Mouse (Mus musculus) olfactory bulb, adult 2 months (tissue): ENCODE results near the gene Dynlrb1.

Experiments
- CTCF ChIP-seq: fragments of 200-500 bp; IDR thresholded peaks from 2 replicates; pipeline ENCODE4 v1.5.1; 2012; ENCODE audit warnings: low read depth, mild to moderate bottlenecking, low read length, moderate library complexity; ENCODE audit not compliant: insufficient read depth
- POLR2A ChIP-seq: fragments of 200-500 bp; IDR thresholded peaks from 2 replicates; pipeline ENCODE4 v1.6.1; 2012; ENCODE audit warnings: mild to moderate bottlenecking, low read depth, low read length, moderate library complexity; ENCODE audit not compliant: insufficient read depth

DNA sequence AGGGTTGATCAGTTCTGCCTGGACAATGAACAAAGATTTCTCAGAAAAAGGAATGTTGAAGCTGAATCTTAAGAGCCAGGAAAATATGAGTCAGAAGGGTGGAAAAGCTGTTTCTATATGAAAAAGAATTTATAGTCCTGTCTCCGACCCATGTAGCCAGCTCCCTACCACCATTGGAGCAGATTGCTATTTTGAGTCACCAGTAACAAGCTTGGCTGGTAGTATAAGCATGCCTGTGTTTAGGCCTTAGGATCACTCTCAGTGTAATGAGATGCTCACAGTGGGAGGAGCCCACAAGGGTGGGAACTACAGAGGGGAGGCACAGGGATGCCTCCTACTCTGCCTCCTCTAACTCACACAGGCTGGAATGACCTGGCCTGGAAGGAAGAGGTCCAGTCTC lies 11.9 kb downstream of the Dynlrb1 start:
- TF ChIP-seq CTCF (no peak), POLR2A (no peak)
